Mouse (Mus musculus): ENCODE data around the gene Vmn1r4.
A peak's percentile ranks its signal among the peaks of the same experiment; 100 is the strongest.

Vmn1r4 gene

DNA sequence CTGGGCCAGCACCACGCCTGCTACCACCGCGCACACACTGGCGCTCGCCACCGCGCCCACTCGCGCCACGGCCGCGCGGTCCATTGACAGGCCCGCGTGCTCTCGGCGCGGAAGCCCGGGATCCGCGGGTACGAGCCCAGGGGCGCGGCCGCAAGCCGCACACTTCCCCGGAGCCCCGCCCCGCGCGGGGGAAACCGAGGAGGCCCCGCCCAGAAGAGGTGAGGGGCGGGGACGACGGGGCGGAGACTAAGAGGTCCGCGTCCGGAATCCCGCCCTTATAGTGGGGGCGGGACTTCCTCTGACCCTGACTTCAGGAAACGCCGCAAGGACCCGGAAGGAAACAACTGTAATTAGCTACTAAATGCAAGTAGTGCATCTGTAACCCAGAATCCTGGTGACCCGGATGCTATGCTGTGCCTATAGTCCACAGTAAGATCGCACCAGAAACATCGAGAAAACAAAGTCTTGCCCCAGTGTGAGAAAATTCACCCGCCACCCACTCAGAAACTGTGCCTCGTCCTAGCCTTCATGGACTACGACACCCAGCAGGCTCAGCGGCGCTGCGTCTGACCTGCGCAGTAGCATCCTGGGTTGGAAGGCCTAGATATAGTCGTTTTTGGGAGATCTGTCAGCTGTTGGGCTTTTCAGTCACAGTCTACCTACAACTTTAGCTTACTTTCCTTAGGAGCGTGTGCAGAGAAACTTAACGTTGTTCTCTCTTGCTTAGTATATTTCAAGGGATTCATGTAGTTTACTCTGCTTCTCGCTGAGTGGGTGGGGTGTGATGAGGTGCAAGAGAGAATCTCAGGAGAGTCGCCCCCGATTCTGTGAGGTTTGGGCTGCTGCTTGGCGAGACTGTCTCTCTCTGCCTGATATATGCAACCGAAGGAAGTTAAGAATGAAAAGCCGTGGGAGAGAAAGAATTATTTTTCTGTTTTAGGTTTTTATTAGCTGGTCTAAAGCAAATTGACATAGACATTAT lies at the start of gene Vmn1r4, which contains the start of gene Nt5c3:
Gene Vmn1r4, plus strand, starts transcription at position 290 of the 982 bp plus-strand sequence.
Gene Nt5c3, minus strand, starts transcription at position 207 of the 982 bp plus-strand sequence.
- DNase-seq = peak; percentile 97

GRCm38 (mm10) chr6:56876870-56877269 lies 46.9 kb upstream of the Vmn1r4 start:
- DNase-seq = peak; percentile 14

GRCm38 (mm10) chr6:56877985-56878384 lies 45.8 kb upstream of the Vmn1r4 start:
- DNase-seq = no peak

DNA sequence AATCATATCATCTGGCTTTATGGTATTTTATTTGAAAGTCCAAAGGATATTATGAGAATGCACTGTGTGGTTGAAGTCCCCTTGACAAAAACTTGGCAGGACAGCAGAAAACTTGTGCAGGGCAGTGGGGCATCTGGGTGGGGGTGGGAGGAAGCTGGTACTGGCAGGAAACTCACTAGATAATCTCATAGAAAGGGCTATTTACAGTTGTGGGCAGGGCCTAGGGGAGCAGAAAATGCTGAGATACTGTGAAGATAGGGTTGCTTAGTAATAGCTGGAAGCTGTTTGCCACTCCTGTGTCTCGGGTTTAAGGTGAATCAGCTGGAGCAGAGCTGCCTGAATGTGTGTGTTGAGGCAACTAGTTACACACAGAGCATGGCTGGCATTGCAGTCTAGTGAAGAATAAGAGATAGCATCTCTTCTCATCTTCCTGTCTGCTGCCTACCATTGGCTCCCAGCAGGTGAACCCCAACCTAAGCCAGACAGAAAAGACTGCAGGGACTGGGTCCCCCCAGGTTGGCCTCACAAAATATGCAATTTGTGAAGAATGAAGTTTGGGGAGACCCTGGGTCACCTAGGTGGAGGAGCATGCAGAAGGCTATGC lies 44.4 kb upstream of the Vmn1r4 start:
- DNase-seq = no peak

DNA sequence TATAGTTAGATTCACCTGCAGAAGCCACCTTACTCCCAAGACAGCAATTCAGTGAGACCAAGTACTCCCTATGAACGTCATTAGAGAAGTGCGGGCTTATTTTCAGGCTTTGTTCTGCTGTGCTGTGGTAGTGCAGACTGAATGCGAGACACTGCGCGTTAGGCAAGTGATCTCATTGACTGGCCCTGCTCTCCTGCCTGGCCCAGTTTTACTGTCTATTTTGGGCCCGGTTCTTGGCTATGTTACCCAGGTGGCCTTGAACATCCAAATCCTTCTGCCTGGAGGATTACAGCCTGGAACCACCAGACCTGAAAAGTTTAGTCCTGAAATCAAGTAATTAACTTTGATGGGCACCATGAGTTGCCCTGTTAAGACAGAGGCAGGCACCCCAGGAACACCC lies 35.3 kb upstream of the Vmn1r4 start:
- DNase-seq = no peak

DNA sequence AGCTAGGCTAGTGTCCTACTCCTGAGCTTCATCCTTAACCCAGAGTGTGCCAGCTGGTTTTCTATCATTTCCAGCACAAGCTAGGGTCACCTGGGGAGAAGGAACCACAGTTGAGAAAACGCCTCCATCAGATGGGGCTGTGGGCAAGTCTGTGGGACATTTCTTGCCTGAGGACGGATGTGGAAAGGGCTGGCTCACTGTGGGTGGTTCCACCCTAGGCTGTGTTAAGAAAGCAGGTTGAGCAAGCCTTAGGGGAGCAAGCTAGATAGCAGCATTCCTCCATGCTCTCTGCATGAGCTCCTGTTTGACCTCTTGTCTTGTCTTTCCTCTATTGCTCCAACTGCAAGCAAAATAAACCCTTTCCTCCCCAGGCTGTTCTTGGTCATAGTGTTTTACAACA lies 33.1 kb upstream of the Vmn1r4 start:
- DNase-seq = no peak

DNA sequence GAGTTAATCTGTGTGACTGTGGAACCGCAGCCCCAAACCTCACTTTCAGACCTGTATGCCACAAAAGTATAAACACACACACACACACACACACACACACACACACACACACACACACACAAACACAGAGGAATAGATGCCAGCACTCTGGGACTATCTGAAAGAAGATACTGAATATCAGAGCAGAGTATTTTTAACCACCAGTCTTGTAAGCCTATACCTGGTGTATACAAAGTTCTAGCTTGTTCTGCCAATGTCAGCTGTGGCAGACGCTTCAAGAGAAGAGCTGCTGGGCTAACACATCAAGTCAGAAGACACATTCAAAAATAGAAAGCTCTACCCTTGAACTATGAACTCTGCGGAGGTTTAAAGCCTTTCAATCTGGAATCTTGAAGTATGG lies 24.2 kb upstream of the Vmn1r4 start:
- DNase-seq = no peak

DNA sequence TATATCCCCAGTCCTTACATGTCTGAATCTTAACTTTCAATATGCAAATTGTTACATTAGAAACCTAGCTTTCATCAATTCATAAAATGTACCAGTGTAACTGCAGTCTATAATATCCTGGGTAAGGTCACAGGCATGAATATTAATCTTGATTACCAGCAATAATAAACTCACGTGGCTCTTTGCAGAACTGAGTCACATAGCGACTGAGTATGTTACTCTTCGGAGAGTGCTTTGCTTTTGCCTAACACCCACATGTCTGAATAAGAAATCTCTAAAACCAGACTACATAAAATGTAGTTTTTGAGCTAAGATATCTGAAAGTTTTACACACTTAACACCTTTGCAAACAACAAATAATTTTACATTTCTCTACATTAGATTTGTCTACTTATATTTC lies 22.5 kb upstream of the Vmn1r4 start:
- no peak for DNase-seq

DNA sequence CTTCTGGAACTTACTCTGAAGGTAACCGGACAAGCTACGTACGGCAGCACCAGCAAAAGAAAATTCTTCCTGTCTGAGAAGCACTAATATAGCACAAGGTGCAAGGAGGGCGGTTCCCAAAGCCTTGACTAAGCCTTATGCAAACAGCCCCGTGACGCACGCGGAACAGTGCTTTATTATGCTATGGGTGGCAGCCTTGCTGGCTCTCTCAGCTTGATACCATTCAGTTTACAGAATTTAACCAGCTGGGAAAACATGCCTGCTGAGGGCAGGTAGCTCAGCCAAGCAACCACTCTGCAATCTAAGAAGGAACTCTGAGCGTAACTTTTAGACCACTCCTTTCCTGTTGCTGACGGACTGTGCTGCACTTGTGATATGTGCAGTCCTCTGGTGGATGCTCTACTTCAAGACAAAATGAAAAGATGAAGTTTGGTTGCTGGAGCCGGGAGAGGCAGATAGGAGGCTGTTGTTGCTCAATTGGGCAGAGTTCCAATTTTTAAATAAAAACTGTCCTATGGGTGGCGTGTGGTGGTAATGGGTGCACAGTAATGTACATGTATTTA lies 21.9 kb upstream of the Vmn1r4 start:
- DNase-seq = peak; percentile 29

- DNase-seq = no peak
These were observed 21.0 kb upstream of the Vmn1r4 start for GRCm38 (mm10) chr6:56902606-56903520.

DNA sequence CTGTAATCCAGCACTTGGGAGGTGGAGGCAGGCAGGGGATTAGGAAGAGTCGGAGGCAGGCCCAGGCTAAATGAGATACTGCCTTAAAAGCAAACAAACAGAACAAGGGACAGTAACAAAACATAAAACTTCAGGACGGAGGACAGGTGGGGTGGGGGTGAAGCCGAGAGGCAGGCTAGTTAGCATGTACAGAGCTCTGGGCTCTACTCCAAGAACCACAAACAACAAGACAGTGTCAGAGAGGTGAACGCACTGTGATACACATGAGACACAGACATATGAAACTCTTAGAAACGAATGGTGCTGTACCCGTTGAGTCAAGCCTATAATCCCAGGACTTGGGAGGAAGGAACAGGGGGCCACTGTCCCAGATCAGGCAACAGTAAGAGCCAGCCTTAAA lies 20.0 kb upstream of the Vmn1r4 start:
- DNase-seq = no peak

GRCm38 (mm10) chr6:56904330-56904729 lies 19.5 kb upstream of the Vmn1r4 start:
- DNase-seq = no peak

GRCm38 (mm10) chr6:56904982-56905381 lies 18.8 kb upstream of the Vmn1r4 start:
- no peak for DNase-seq

DNA sequence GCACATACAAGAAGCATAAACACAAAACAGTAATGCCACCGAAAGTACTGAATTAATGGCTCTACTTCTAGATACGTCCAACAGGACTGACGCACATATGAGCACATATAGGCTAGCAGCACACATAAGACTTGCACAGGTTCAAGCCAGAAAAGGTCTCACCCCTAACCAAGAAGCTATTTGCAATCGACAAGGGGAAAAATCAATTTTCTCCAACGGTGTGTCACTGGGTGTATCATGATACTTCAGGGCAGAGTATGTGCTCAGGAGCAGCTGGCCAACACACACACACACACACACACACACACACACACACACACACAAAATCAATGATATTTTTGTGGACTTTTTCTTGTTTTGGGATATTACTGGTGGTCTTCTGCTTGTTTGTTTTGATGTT lies 18.3 kb upstream of the Vmn1r4 start:
- no peak for DNase-seq

DNA sequence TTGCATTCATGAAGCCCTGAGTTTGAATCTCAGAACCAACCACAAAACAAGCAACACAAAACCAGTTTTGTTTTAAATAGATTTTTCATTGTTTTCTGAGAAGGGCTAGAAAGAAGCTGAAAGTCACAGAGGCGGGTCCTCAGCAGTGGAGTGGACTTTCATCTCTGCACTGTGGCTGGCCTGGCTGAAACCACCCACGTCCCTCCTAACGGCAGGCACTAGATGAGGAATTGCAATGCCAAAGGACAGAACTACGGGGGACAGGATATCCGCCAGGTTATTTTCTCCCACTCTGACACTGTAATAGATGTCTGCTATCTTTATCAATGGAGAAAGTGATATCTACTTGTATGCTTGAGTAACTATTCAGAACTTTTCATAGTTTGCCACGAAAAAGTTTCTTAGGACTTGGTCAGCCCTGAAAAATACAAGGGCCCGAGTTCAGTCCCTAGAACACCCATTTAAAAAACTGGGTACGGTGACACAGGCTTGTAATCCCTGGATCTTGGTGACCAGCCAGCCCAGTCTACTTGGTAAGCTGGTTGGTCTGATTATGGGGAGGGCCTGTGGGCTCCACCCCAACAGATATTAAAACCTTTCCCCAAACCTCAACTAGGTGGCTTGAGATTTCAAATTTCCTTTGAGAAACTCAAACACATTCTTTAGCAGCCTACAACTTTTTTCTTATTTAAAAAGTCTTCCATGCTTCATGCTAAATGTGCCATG lies 17.5 kb upstream of the Vmn1r4 start:
- DNase-seq = no peak

GRCm38 (mm10) chr6:56907973-56908372 lies 15.8 kb upstream of the Vmn1r4 start:
- no peak for DNase-seq

DNA sequence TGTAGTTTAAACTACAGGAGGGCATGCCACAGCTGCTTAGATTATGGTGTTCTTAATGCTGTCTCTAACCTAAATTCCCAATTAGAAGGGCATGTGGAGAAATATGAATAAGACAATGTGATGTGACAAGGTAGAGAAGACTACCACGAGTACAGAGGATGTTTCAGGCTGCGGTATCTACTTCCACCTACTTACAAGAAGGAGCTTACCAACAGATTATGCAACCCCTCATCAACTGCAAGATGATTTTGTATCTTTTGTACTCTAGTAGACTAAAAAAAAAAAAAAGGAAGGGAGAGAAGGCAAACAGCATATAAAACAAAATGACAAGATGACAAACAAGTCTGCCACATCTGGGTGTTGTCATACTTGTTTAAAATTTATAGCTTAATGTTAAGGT lies 15.4 kb upstream of the Vmn1r4 start:
- no peak for DNase-seq

DNA sequence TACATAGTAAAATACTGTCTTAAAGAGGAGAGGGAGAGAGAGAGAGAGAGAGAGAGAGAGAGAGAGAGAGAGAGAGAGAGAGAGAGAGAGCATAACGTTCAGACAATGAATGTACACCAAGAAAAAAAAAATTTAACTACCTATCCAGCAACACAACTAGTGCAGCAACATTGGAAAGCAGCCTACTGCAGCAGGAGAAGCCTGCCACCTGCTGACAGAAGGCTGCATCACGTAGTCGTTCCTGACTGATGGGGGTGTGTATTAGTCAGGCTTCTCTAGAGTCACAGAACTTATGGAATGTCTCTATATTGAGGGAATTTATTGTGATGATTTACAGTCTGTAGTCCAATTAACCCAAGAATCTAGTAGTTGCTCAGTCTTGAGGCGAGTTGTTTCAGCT lies 14.9 kb upstream of the Vmn1r4 start:
- DNase-seq = peak; percentile 59

GRCm38 (mm10) chr6:56910910-56911309 lies 12.9 kb upstream of the Vmn1r4 start:
- DNase-seq = no peak

- DNase-seq = no peak
These were observed 10.5 kb upstream of the Vmn1r4 start for GRCm38 (mm10) chr6:56913092-56913858.

GRCm38 (mm10) chr6:56916279-56916678 lies 7.5 kb upstream of the Vmn1r4 start:
- DNase-seq = no peak

Measured in layer of hippocampus, adult 9-11 months (tissue).